Mouse (Mus musculus) heart, postnatal 0 days (tissue): Measurements from ENCODE around the gene Armc6. TPM values are rescaled to one million over a fixed set of nuclear protein-coding genes. Genes with fewer than 3 reads are reported as not detected.

ENCODE experiments used
- ATAC-seq: fragments of 200-750 bp; cut with Nextera tagmentation; 2 replicates; pipeline ENCODE4 v1.8.0; 2017; ENCODE audit warnings: low read depth, moderate number of reproducible peaks, moderate library complexity; ENCODE audit not compliant: insufficient read depth
- DNase-seq: peaks from one replicate; pipeline ENCODE4 v3.0.0-alpha.2; 2016; ENCODE audit warnings: low spot score
- H3K27ac ChIP-seq: fragments of 300-500 bp; sonication (generic); 2 replicates; pipeline ENCODE4 v1.5.1; 2014; ENCODE audit warnings: low read depth, mild to moderate bottlenecking
- H3K27me3 ChIP-seq: fragments of 300-500 bp; sonication (generic); 2 replicates; pipeline ENCODE4 v1.6.1; 2014; ENCODE audit warnings: low read length, mixed read lengths; ENCODE audit not compliant: control insufficient read depth, insufficient read depth
- H3K36me3 ChIP-seq: fragments of 300-500 bp; sonication (generic); replicated peaks from 2 replicates; pipeline ENCODE4 v1.6.1; 2014; ENCODE audit warnings: low read length, mixed read lengths; ENCODE audit not compliant: control insufficient read depth, insufficient read depth
- H3K4me1 ChIP-seq: fragments of 300-500 bp; sonication (generic); 2 replicates; pipeline ENCODE4 v1.6.1; 2014; ENCODE audit warnings: antibody characterized with exemption; ENCODE audit not compliant: control insufficient read depth, insufficient read depth
- H3K4me2 ChIP-seq: fragments of 300-500 bp; sonication (generic); 2 replicates; pipeline ENCODE4 v1.6.1; 2014; ENCODE audit warnings: low read depth, mild to moderate bottlenecking, low read length, moderate library complexity
- H3K4me3 ChIP-seq: fragments of 300-500 bp; sonication (generic); 2 replicates; pipeline ENCODE4 v1.5.1; 2014; ENCODE audit warnings: low read depth, low read length
- H3K9ac ChIP-seq: fragments of 300-500 bp; sonication (generic); replicated peaks from 2 replicates; pipeline ENCODE4 v1.6.1; 2014; ENCODE audit warnings: low read depth, low read length, mixed read lengths
- H3K9me3 ChIP-seq: fragments of 300-500 bp; sonication (generic); replicated peaks from 2 replicates; pipeline ENCODE4 v1.6.1; 2016; ENCODE audit warnings: low read length; ENCODE audit not compliant: control insufficient read depth
- CTCF ChIP-seq: IDR thresholded peaks from 2 replicates; pipeline ENCODE4 v1.5.1; 2016; ENCODE audit warnings: antibody characterized with exemption, control low read depth, low read depth
- EP300 ChIP-seq: IDR thresholded peaks from 2 replicates; pipeline ENCODE4 v1.6.1; 2016; ENCODE audit warnings: antibody characterized with exemption, low read depth
- WGBS: fragments of 180-500 bp; shearing (Covaris S2); extraction: QIAGEN DNeasy Blood & Tissue Kit; methylation state at CpG from one replicate; pipeline ENCODE4 v1.1.7; 2014; 5-methylcytosine and 5-hydroxymethylcytosine counted together
- polyA plus RNA-seq: library from polyadenylated mRNA; unstranded; fragments of >200 nt; fragmentation: Nextera tagmentation; extraction: Ambion mirVana; gene quantifications from 2 replicates; pipeline ENCODE4 v1.2.1, GENCODE M21; 2015
- total RNA-seq: library from RNA; depleted of rRNA; stranded (reverse); fragments of >200 nt; gene quantifications from 2 replicates; pipeline ENCODE4 v1.2.3, GENCODE M21; 2014; ENCODE audit warnings: low replicate concordance; rRNA removed

Gene Armc6
- total RNA-seq, result 20.1 and 26.5 TPM in 2 replicates
- 11.9 and 13.1 TPM in 2 replicates for polyA plus RNA-seq

- peaks cover 8% of the 10 kb centered on the region for H3K4me1 ChIP-seq
- WGBS, result under 1% methylated on average over 67 of the region's 67 CpGs
- DNase-seq (peak; percentile 97), ATAC-seq (peak; percentile 96)
- TF ChIP-seq EP300 (no peak), CTCF (no peak)
- H3K36me3 ChIP-seq, result peaks cover 49% of the 10 kb centered on the region
- H3K27me3 ChIP-seq, result no peaks in the 10 kb centered on the region
- H3K9ac ChIP-seq, result peak within 1 kb of the TSS; percentile 67
- peak within 1 kb of the TSS; percentile 82 for H3K4me2 ChIP-seq
- peak within 1 kb of the TSS; percentile 94 for H3K27ac ChIP-seq
- H3K4me3 ChIP-seq, result peak within 1 kb of the TSS; percentile 69
- no peaks in the 10 kb centered on the region for H3K9me3 ChIP-seq
Observed at GRCm38 (mm10) chr8:70234080-70234780, at the start of gene Armc6, which contains the start of gene Sugp2. Gene Armc6, minus strand, starts transcription at chr8:70234466. Gene Sugp2, plus strand, starts transcription at chr8:70234226.

- ATAC-seq, result peak; percentile 31
- no peak; the same call in 1 of the 2 replicates for TF ChIP-seq EP300
- TF ChIP-seq CTCF, result no peak
- Histone ChIP-seq H3K9ac (peak overlapping the region; percentile 79), H3K27me3 (no peaks in the 10 kb centered on the region), H3K27ac (peak overlapping the region; percentile 85), H3K9me3 (no peaks in the 10 kb centered on the region), H3K4me2 (peak overlapping the region; percentile 89), H3K4me1 (peaks cover 14% of the 10 kb centered on the region), H3K4me3 (peak overlapping the region; percentile 77), H3K36me3 (peaks cover 30% of the 10 kb centered on the region)
- 2% methylated on average over 55 of the region's 55 CpGs for WGBS
- no peak for DNase-seq
Observed at GRCm38 (mm10) chr8:70283136-70284077, 49.1 kb upstream of the Armc6 start.

GRCm38 (mm10) chr8:70282603-70283135 is 48.4 kb upstream of the Armc6 start, which contains the start of gene Homer3:
Gene Homer3, plus strand, starts transcription at chr8:70282827.
- Histone ChIP-seq H3K4me3 (peak within 1 kb of the TSS; percentile 77), H3K9ac (peak within 1 kb of the TSS; percentile 79), H3K27me3 (no peaks in the 10 kb centered on the region), H3K4me1 (peaks cover 17% of the 10 kb centered on the region), H3K9me3 (no peaks in the 10 kb centered on the region), H3K27ac (peak within 1 kb of the TSS; percentile 85), H3K4me2 (peak within 1 kb of the TSS; percentile 89), H3K36me3 (peaks cover 30% of the 10 kb centered on the region)
- TF ChIP-seq CTCF (peak; percentile 94), EP300 (no peak)
- peak; percentile 92 for DNase-seq
- 2% methylated on average over 35 of the region's 36 CpGs for WGBS
- peak; percentile 88 for ATAC-seq

GRCm38 (mm10) chr8:70281001-70281400 is 46.7 kb upstream of the Armc6 start:
- TF ChIP-seq EP300 (no peak), CTCF (no peak)
- H3K27ac ChIP-seq, result peak overlapping the region; percentile 58; the same call in 1 of the 2 replicates
- H3K4me1 ChIP-seq, result peaks cover 17% of the 10 kb centered on the region
- H3K9me3 ChIP-seq, result no peaks in the 10 kb centered on the region
- no peak for ATAC-seq
- H3K9ac ChIP-seq, result no peak overlapping the region
- no peaks in the 10 kb centered on the region for H3K27me3 ChIP-seq
- H3K4me3 ChIP-seq, result no peak overlapping the region
- no peak for DNase-seq
- 24% methylated on average over 3 of the region's 3 CpGs for WGBS
- no peak overlapping the region for H3K4me2 ChIP-seq
- peaks cover 14% of the 10 kb centered on the region for H3K36me3 ChIP-seq

GRCm38 (mm10) chr8:70279266-70279665 is 45.0 kb upstream of the Armc6 start:
- 20% methylated on average over 8 of the region's 8 CpGs for WGBS
- peaks cover 17% of the 10 kb centered on the region for H3K4me1 ChIP-seq
- no peaks in the 10 kb centered on the region for H3K9me3 ChIP-seq
- no peak for TF ChIP-seq EP300
- TF ChIP-seq CTCF, result no peak
- H3K4me3 ChIP-seq, result no peak overlapping the region
- no peak overlapping the region for H3K4me2 ChIP-seq
- no peaks in the 10 kb centered on the region for H3K36me3 ChIP-seq
- H3K9ac ChIP-seq, result no peak overlapping the region
- ATAC-seq (no peak), DNase-seq (no peak)
- H3K27ac ChIP-seq, result peak overlapping the region; percentile 60
- no peaks in the 10 kb centered on the region for H3K27me3 ChIP-seq
